Comparison of ENCODE assay signal across 7 mouse cellular contexts in the genomic region with DNA sequence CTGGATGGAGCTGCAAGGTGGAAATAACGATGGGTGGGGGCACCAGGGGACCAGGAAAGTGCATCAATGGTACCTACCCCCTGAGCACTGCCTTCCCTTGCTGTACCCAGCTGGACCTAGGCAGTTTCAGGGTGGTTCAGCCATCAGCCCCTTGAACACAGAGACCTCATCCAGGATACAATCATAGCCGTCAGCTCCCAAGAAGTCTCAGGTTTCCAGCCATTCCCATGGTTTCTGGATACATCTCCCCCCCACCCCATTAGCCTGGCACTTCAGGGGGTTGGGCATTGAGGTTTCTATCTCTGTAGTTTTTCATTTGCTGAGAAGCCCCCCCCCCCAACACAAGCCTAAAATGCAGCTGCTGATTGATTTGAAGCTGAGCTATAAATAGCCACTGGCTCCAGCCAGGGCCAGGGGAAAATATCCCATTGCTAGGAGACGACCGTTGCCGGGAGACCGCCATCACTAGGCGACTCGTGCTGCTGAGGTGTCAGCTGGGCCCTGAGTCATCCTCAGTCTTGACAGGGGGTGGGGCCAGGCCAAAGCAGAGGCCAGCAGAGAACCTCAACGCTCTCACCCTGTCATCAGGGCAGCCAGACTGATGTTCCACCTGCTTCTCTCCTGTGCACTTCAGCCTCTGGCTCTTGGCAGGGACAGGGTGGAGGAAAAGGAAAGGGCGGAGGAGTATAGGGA. TPM values are rescaled to one million over a fixed set of nuclear protein-coding genes. Genes with fewer than 3 reads are reported as not detected.
DNase-seq lines count a peak whose midpoint lies in the region; ATAC-seq and TF ChIP-seq lines count a peak whose summit lies in the region.

No protein-coding gene starts in this region.

- 3% methylated on average over 10 of the region's 10 CpGs for WGBS in midbrain, postnatal 0 days
- WGBS in liver, postnatal 0 days (ENCODE audit: insufficient replicate concordance), result 15% methylated on average over 10 of the region's 10 CpGs

- H3K9me3 ChIP-seq in midbrain, postnatal 0 days (ENCODE audit: low read length), result no peaks in the 10 kb centered on the region
- H3K9me3 ChIP-seq in liver, postnatal 0 days (ENCODE audit: low read length), result no peaks in the 10 kb centered on the region

- peak; percentile 39 for DNase-seq in ZHBTc4 (ENCODE audit: low read depth, low spot score)
- DNase-seq in embryo, embryonic 10 days (ENCODE audit: low spot score), result peak; percentile 90
- DNase-seq in layer of hippocampus, adult 18-20 months (ENCODE audit: low spot score in 2 of 2), result peak; percentile 90 to 92
- peak; percentile 94 for DNase-seq in midbrain, postnatal 0 days (ENCODE audit: low spot score)
- DNase-seq in liver, postnatal 0 days, result no peak
- DNase-seq in T-cell, adult 2 months (ENCODE audit: low spot score), result no peak

- H3K4me3 ChIP-seq in midbrain, postnatal 0 days (ENCODE audit: low read depth, low read length), result no peak overlapping the region
- no peak overlapping the region for H3K4me3 ChIP-seq in liver, postnatal 0 days (ENCODE audit: low read depth, low read length)

- peak overlapping the region; percentile 40 for H3K4me2 ChIP-seq in midbrain, postnatal 0 days (ENCODE audit: low read depth, low read length, poor library complexity, severe bottlenecking)
- no peak overlapping the region for H3K4me2 ChIP-seq in liver, postnatal 0 days (ENCODE audit: low read depth, low read length)

- no peaks in the 10 kb centered on the region for H3K36me3 ChIP-seq in midbrain, postnatal 0 days (ENCODE audit: insufficient read depth, low read length)
- H3K36me3 ChIP-seq in liver, postnatal 0 days (replicated peaks; ENCODE audit: insufficient read depth, low read length), result no peaks in the 10 kb centered on the region

- peak overlapping the region; percentile 87 for H3K27ac ChIP-seq in midbrain, postnatal 0 days (ENCODE audit: low read depth, low read length)
- H3K27ac ChIP-seq in liver, postnatal 0 days (ENCODE audit: low read depth), result no peak overlapping the region

- peak overlapping the region; percentile 50 for H3K9ac ChIP-seq in midbrain, postnatal 0 days (replicated peaks; ENCODE audit: low read length, poor library complexity, severe bottlenecking)
- no peak overlapping the region for H3K9ac ChIP-seq in liver, postnatal 0 days (replicated peaks)

- peak; percentile 31; the same call in 1 of the 2 replicates for ATAC-seq in granulocyte monocyte progenitor cell, adult 5-6 weeks (replicated peaks; ENCODE audit: poor library complexity, severe bottlenecking)
- ATAC-seq in midbrain, postnatal 0 days (ENCODE audit: low FRiP score), result peak; percentile 91
- ATAC-seq in liver, postnatal 0 days, result no peak

- no peak for TF ChIP-seq EP300 in liver, postnatal 0 days (IDR thresholded peaks at IDR 0.05; ENCODE audit: low read depth)

- peaks cover 14% of the 10 kb centered on the region; the same call in 1 of the 2 replicates for H3K4me1 ChIP-seq in midbrain, postnatal 0 days (ENCODE audit: insufficient read depth, low read length)
- H3K4me1 ChIP-seq in liver, postnatal 0 days (ENCODE audit: insufficient read depth), result no peaks in the 10 kb centered on the region

- H3K27me3 ChIP-seq in midbrain, postnatal 0 days (ENCODE audit: insufficient read depth, low read length), result no peaks in the 10 kb centered on the region
- peaks cover 17% of the 10 kb centered on the region for H3K27me3 ChIP-seq in liver, postnatal 0 days (ENCODE audit: insufficient read depth, low read length)

- no peak for TF ChIP-seq CTCF in midbrain, postnatal 0 days (IDR thresholded peaks at IDR 0.05)
- no peak for TF ChIP-seq CTCF in liver, postnatal 0 days (IDR thresholded peaks at IDR 0.05; ENCODE audit: low read depth)

RNA-seq across cellular contexts. Expression of a gene that starts 5.9 kb away (rescaled TPM):
- total RNA-seq in granulocyte monocyte progenitor cell, adult 5-6 weeks (2014; fragmentation: Nextera tagmentation), result not detected in 2 replicates
- not detected in 2 replicates for total RNA-seq in granulocyte monocyte progenitor cell, adult 5-6 weeks (2017)
- total RNA-seq in layer of hippocampus, adult 18-20 months (2021), result 100 to 1,000 TPM; 664 to 720 TPM
- 140 and 154 TPM in 2 replicates for total RNA-seq in midbrain, postnatal 0 days (2014; rRNA removed)
- polyA plus RNA-seq in midbrain, postnatal 0 days (2015; fragmentation: Nextera tagmentation; extraction: Ambion mirVana), result 43.1 and 51.7 TPM in 2 replicates
- polyA plus RNA-seq in liver, postnatal 0 days (2015; fragmentation: Nextera tagmentation; extraction: Ambion mirVana), result 0.05 TPM in 1 of 2 replicates, not detected in the other

RNA-seq across cellular contexts. Expression of a gene that starts 6.0 kb away (rescaled TPM):
- total RNA-seq in granulocyte monocyte progenitor cell, adult 5-6 weeks (2014; fragmentation: Nextera tagmentation), result 15.8 and 23.3 TPM in 2 replicates
- 33.5 and 64.4 TPM in 2 replicates for total RNA-seq in granulocyte monocyte progenitor cell, adult 5-6 weeks (2017)
- total RNA-seq in layer of hippocampus, adult 18-20 months (2021), result 10 to 100 TPM; 81.1 to 83.3 TPM
- total RNA-seq in midbrain, postnatal 0 days (2014; rRNA removed), result 155 and 236 TPM in 2 replicates
- polyA plus RNA-seq in midbrain, postnatal 0 days (2015; fragmentation: Nextera tagmentation; extraction: Ambion mirVana), result 50.0 and 54.3 TPM in 2 replicates
- 11.9 TPM in 2 replicates for polyA plus RNA-seq in liver, postnatal 0 days (2015; fragmentation: Nextera tagmentation; extraction: Ambion mirVana)

RNA-seq across cellular contexts. Expression of a gene that starts 7.5 kb away (rescaled TPM):
- not detected in 2 replicates for total RNA-seq in granulocyte monocyte progenitor cell, adult 5-6 weeks (2014; fragmentation: Nextera tagmentation)
- total RNA-seq in granulocyte monocyte progenitor cell, adult 5-6 weeks (2017), result not detected in 2 replicates
- total RNA-seq in layer of hippocampus, adult 18-20 months (2021), result 1 to 10 TPM in 1 of 2 experiments, under 1 TPM in 1; 0.47 to 1.8 TPM
- not detected in 2 replicates for total RNA-seq in midbrain, postnatal 0 days (2014; rRNA removed)
- polyA plus RNA-seq in midbrain, postnatal 0 days (2015; fragmentation: Nextera tagmentation; extraction: Ambion mirVana), result 0.89 TPM in 1 of 2 replicates, not detected in the other
- not detected in 2 replicates for polyA plus RNA-seq in liver, postnatal 0 days (2015; fragmentation: Nextera tagmentation; extraction: Ambion mirVana)

RNA-seq across cellular contexts. Expression of a gene that starts 10.3 kb away (rescaled TPM):
- 85.3 and 92.7 TPM in 2 replicates for total RNA-seq in granulocyte monocyte progenitor cell, adult 5-6 weeks (2014; fragmentation: Nextera tagmentation)
- 31.9 and 43.1 TPM in 2 replicates for total RNA-seq in granulocyte monocyte progenitor cell, adult 5-6 weeks (2017)
- 10 to 100 TPM; 88.8 to 99.3 TPM for total RNA-seq in layer of hippocampus, adult 18-20 months (2021)
- total RNA-seq in midbrain, postnatal 0 days (2014; rRNA removed), result 65.8 and 74.2 TPM in 2 replicates
- polyA plus RNA-seq in midbrain, postnatal 0 days (2015; fragmentation: Nextera tagmentation; extraction: Ambion mirVana), result 106 and 116 TPM in 2 replicates
- polyA plus RNA-seq in liver, postnatal 0 days (2015; fragmentation: Nextera tagmentation; extraction: Ambion mirVana), result 51.5 and 51.6 TPM in 2 replicates

RNA-seq across cellular contexts. Expression of a gene that starts 16.6 kb away (rescaled TPM):
- 0.45 TPM in 1 of 2 replicates, not detected in the other for total RNA-seq in granulocyte monocyte progenitor cell, adult 5-6 weeks (2014; fragmentation: Nextera tagmentation)
- 0.52 TPM in 1 of 2 replicates, not detected in the other for total RNA-seq in granulocyte monocyte progenitor cell, adult 5-6 weeks (2017)
- total RNA-seq in layer of hippocampus, adult 18-20 months (2021), result under 1 TPM; 0.36 to 0.40 TPM
- total RNA-seq in midbrain, postnatal 0 days (2014; rRNA removed), result 0.44 TPM in 1 of 2 replicates, not detected in the other
- polyA plus RNA-seq in midbrain, postnatal 0 days (2015; fragmentation: Nextera tagmentation; extraction: Ambion mirVana), result 0.39 and 0.65 TPM in 2 replicates
- not detected in 2 replicates for polyA plus RNA-seq in liver, postnatal 0 days (2015; fragmentation: Nextera tagmentation; extraction: Ambion mirVana)

Comparison
In these comparisons a context has a peak if more than half of its experiments do, and no peak if none do; other contexts are left out.
1. DNase-seq: peak in ZHBTc4 (single experiment), embryo, embryonic 10 days (single experiment), layer of hippocampus, adult 18-20 months (2 of 2) and midbrain, postnatal 0 days (single experiment); none in liver, postnatal 0 days (single experiment) and T-cell, adult 2 months (single experiment).
2. RNA of a gene that starts 5.9 kb away (total RNA-seq): 664 to 720 TPM in layer of hippocampus, adult 18-20 months and 140 to 154 TPM in midbrain, postnatal 0 days; not detected in granulocyte monocyte progenitor cell, adult 5-6 weeks; every median in the first group is over 100 times any median in the second.